Mouse (Mus musculus) hindbrain, embryonic 14.5 days (tissue): ENCODE measurements around the gene Ext2. TPM values are rescaled to one million over a fixed set of nuclear protein-coding genes. Genes with fewer than 3 reads are reported as not detected.

Experiments
- ATAC-seq: fragments of 200-750 bp; cut with Nextera tagmentation; 2 replicates; pipeline ENCODE4 v1.8.0; 2017; ENCODE audit warnings: moderate number of reproducible peaks, mild to moderate bottlenecking, moderate TSS enrichment, moderate library complexity; ENCODE audit not compliant: low FRiP score
- DNase-seq: peaks from one replicate; pipeline ENCODE4 v3.0.0-alpha.2; 2015; ENCODE audit warnings: low spot score
- H3K27ac ChIP-seq: fragments of 300-500 bp; sonication (generic); 2 replicates; pipeline ENCODE4 v1.5.1; 2014; ENCODE audit warnings: mild to moderate bottlenecking, moderate library complexity
- H3K27me3 ChIP-seq: fragments of 300-500 bp; sonication (generic); 2 replicates; pipeline ENCODE4 v1.6.1; 2014; ENCODE audit warnings: mild to moderate bottlenecking, low read length, mixed read lengths; ENCODE audit not compliant: control insufficient read depth, insufficient read depth
- H3K36me3 ChIP-seq: fragments of 300-500 bp; sonication (generic); replicated peaks from 2 replicates; pipeline ENCODE4 v1.6.1; 2014; ENCODE audit not compliant: control insufficient read depth, insufficient read depth
- H3K4me1 ChIP-seq: fragments of 300-500 bp; sonication (generic); replicated peaks from 2 replicates; pipeline ENCODE4 v1.6.1; 2014; ENCODE audit warnings: antibody characterized with exemption, low read length, mixed read lengths; ENCODE audit not compliant: control insufficient read depth, insufficient read depth
- H3K4me2 ChIP-seq: fragments of 300-500 bp; sonication (generic); replicated peaks from 2 replicates; pipeline ENCODE4 v1.6.1; 2014; ENCODE audit warnings: mild to moderate bottlenecking, moderate library complexity
- H3K4me3 ChIP-seq: fragments of 300-500 bp; sonication (generic); replicated peaks from 2 replicates; pipeline ENCODE4 v1.5.1; 2014; ENCODE audit warnings: mild to moderate bottlenecking, low read length
- H3K9ac ChIP-seq: fragments of 300-500 bp; sonication (generic); 2 replicates; pipeline ENCODE4 v1.6.1; 2014
- H3K9me3 ChIP-seq: fragments of 300-500 bp; sonication (generic); 2 replicates; pipeline ENCODE4 v1.6.1; 2016; ENCODE audit warnings: low read length; ENCODE audit not compliant: control insufficient read depth
- WGBS: fragments of 180-500 bp; shearing (Covaris S2); extraction: QIAGEN DNeasy Blood & Tissue Kit; methylation state at CpG from one replicate; pipeline ENCODE4 v1.1.7; 2014; 5-methylcytosine and 5-hydroxymethylcytosine counted together
- polyA plus RNA-seq: library from polyadenylated mRNA; unstranded; fragments of >200 nt; fragmentation: Nextera tagmentation; extraction: Ambion mirVana; gene quantifications from 2 replicates; pipeline ENCODE4 v1.2.1, GENCODE M21; 2014

Gene Ext2
- polyA plus RNA-seq, 1 experiment from 2014 or later, result 71.3 TPM

DNA sequence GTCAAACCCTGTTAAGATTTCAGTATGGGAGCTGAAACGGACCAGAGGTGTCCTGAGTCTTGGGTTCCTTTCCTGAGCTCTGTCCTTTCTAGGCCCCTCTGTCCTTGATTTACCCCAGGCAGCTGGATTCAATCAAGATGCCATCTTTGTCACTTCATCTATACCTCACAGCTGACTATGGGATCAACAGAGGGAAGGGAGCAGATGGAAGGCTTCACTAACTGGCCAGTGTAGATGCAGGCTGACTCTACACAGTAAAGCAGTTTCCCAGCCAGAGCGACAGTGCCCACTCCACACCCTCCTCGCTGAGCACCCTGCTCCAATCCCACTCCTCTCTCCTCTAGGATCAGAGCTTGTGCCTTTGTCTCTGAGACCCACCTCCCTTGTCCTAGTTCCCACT is 110.9 kb downstream of the Ext2 start:
- Histone ChIP-seq H3K9ac (no peak overlapping the region), H3K9me3 (no peaks in the 10 kb centered on the region), H3K4me3 (no peak overlapping the region), H3K27me3 (no peaks in the 10 kb centered on the region), H3K4me2 (no peak overlapping the region), H3K36me3 (peaks cover 9% of the 10 kb centered on the region; the same call in 1 of the 2 replicates), H3K27ac (no peak overlapping the region), H3K4me1 (no peaks in the 10 kb centered on the region)
- no peak for DNase-seq
- no peak for ATAC-seq
- 84% methylated on average over 3 of the region's 3 CpGs for WGBS

DNA sequence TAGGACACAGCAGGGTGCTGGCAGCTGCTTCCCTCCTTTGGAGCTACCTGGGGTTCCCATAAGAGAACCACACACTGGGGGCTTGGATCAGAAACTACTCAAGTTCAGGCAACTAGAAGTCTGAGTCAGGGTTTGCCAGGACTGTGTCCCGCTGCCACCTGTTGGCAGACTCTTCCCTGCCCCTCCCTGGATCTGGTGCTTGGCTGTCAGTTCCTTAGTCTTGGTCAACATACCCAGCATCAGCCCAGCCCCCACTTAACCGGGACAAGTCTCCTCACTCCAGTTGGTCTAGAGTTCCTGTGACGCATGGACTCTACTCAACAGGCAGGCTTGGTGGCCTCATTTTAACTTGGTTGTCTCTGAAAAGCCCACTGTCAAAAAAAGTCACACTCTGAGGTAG is 112.7 kb downstream of the Ext2 start:
- no peak overlapping the region for H3K27ac ChIP-seq
- H3K27me3 ChIP-seq, result no peaks in the 10 kb centered on the region
- H3K4me3 ChIP-seq, result no peak overlapping the region
- DNase-seq (no peak), ATAC-seq (no peak)
- 85% methylated on average over 3 of the region's 3 CpGs for WGBS
- no peak overlapping the region for H3K9ac ChIP-seq
- peaks cover 7% of the 10 kb centered on the region; the same call in 1 of the 2 replicates for H3K36me3 ChIP-seq
- no peak overlapping the region for H3K4me2 ChIP-seq
- H3K4me1 ChIP-seq, result no peaks in the 10 kb centered on the region
- H3K9me3 ChIP-seq, result no peaks in the 10 kb centered on the region

DNA sequence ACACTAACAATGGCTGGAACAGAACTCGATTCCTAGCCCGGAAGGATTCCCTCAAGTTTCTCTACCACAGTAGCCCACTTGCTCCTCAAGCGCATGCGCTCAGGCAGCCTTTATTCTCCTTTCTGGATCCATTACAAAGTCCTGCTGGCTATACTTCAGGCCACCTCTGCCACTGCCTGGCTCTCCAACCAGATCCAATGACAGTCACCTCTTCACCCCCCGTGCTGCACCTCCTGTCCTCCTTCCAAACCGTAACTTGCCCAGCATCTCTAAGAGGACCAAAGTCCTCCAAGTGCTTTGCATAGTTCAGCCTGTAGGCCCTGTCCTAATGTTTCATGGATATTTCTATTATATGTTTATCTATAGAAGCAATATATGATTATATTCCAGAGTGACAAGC is 113.1 kb downstream of the Ext2 start:
- H3K27me3 ChIP-seq, result no peaks in the 10 kb centered on the region
- WGBS, result 99% methylated on average over 6 of the region's 6 CpGs
- H3K4me1 ChIP-seq, result no peaks in the 10 kb centered on the region
- no peak overlapping the region for H3K4me3 ChIP-seq
- H3K9ac ChIP-seq, result no peak overlapping the region
- no peak for ATAC-seq
- H3K27ac ChIP-seq, result no peak overlapping the region
- DNase-seq, result no peak
- H3K36me3 ChIP-seq, result peaks cover 10% of the 10 kb centered on the region
- no peak overlapping the region for H3K4me2 ChIP-seq
- H3K9me3 ChIP-seq, result no peaks in the 10 kb centered on the region

DNA sequence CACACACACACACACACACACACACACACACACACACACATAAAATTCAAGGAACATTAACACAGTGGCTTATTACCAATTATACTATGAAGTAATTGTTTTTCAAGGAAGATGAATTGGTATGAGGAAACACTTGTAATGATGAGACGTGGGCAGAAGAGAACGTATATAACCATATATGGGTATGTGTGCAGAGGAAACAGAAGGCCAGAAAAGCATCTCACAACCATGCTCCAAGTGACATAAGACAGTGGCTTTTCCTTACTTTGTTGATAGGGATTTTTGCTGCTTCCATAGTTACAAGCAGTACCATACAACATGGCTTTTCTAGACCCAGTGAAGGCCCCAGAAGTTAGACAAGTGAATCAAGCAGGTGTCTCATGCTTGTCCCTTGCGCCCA is 115.5 kb downstream of the Ext2 start:
- Histone ChIP-seq H3K9me3 (no peaks in the 10 kb centered on the region), H3K27ac (no peak overlapping the region), H3K27me3 (no peaks in the 10 kb centered on the region), H3K9ac (no peak overlapping the region), H3K36me3 (peaks cover 29% of the 10 kb centered on the region), H3K4me1 (no peaks in the 10 kb centered on the region), H3K4me2 (no peak overlapping the region), H3K4me3 (no peak overlapping the region)
- no peak for ATAC-seq
- DNase-seq, result no peak
- WGBS, result 85% methylated on average over 3 of the region's 3 CpGs

DNA sequence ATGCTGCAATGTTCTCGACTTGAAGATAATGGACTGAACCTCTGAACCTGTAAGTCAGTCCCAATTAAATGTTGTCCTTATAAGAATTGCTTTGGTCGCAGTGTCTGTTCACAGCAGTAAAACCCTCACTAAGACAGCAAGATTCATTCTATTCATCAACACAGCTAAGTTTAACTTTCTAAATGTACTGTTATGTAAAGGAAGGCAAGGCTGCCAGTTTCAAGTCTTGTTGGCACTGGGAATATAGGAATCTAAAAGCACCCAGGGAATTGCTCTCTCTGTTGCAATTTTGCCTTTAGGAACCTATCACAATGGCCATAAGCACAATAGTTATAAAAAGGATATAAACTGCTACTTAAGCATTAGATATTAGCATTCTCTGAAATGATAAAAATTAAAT is 116.0 kb downstream of the Ext2 start:
- ATAC-seq, result no peak
- Histone ChIP-seq H3K4me1 (no peaks in the 10 kb centered on the region), H3K9me3 (no peaks in the 10 kb centered on the region), H3K27me3 (no peaks in the 10 kb centered on the region), H3K4me3 (no peak overlapping the region), H3K4me2 (no peak overlapping the region), H3K36me3 (peaks cover 29% of the 10 kb centered on the region), H3K27ac (no peak overlapping the region), H3K9ac (no peak overlapping the region)
- no peak for DNase-seq
- WGBS, result 93% methylated on average over 2 of the region's 2 CpGs

DNA sequence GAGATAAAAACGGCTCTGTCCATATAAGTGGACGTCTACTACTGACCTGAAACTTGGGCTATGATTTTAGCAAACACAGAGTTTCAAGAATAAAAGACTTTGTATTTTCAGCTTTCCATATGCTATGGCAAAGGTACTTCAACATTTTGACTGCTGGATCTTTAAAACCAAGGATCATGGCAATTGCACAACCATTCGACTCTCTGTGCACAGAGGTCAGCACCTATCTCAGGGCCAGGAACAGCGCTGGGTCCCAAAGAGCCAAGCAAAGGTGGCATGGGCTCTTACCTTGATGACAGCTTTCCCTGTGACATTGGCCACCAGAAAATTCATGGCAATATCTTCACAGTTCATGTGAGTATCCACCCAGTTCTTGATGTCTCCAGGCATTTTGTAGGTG is 118.2 kb downstream of the Ext2 start:
- Histone ChIP-seq H3K4me1 (no peaks in the 10 kb centered on the region), H3K4me3 (no peak overlapping the region), H3K9ac (no peak overlapping the region), H3K4me2 (no peak overlapping the region), H3K36me3 (peaks cover 29% of the 10 kb centered on the region), H3K27ac (no peak overlapping the region), H3K27me3 (no peaks in the 10 kb centered on the region), H3K9me3 (no peaks in the 10 kb centered on the region)
- DNase-seq, result no peak
- 94% methylated on average over 4 of the region's 4 CpGs for WGBS
- no peak for ATAC-seq

DNA sequence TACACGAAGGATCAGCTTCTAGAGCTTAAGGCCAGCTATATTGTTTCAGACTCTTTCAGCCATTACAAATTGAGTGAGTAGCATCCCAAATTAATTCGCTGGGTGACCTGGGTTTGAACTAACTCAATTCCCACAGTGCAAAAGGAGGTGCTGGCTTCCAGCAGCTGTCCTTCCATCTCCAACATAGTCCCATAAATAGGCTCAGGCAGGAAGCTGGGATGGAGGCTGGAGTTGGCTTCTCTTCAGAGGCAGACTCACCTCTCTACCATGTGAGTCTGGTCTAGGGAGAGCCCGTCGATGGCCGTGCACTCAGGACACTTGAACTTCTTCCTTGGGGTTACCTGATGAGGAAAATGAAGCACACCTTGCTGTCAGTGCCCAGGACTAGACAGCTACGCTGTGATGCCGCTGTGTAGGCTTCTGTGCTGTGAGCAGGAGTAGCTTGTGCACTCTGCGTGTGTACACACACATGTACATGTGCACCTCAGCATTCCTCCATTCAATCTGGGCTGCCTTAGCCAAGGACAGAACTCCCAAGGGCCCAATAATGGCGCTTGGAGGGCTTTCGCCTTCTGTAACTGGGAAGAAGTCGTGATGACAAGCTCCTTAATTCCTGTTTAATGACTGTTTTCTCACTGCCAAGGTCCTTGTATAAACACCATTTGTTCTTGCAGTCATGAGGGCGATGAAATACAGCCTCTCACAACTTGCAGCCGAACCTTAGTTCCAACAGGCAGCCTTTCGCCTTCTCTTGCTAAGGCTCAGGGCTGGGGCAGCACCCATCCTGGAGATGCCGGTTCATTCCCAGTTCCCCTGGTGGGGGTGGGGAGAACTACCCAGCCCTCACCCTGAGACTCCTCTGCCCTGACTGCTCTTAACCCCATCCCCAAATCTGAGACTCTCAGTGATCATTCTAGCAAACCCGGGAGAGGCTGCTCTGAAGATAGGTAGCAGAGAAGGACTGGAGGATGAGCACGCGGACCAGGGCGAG is 119.1 kb downstream of the Ext2 start:
- Histone ChIP-seq H3K36me3 (peaks cover 29% of the 10 kb centered on the region), H3K4me2 (no peak overlapping the region), H3K9ac (no peak overlapping the region), H3K4me3 (no peak overlapping the region), H3K4me1 (no peaks in the 10 kb centered on the region), H3K27ac (no peak overlapping the region), H3K27me3 (no peaks in the 10 kb centered on the region), H3K9me3 (no peaks in the 10 kb centered on the region)
- ATAC-seq, result no peak
- WGBS, result 85% methylated on average over 19 of the region's 19 CpGs
- DNase-seq, result no peak

DNA sequence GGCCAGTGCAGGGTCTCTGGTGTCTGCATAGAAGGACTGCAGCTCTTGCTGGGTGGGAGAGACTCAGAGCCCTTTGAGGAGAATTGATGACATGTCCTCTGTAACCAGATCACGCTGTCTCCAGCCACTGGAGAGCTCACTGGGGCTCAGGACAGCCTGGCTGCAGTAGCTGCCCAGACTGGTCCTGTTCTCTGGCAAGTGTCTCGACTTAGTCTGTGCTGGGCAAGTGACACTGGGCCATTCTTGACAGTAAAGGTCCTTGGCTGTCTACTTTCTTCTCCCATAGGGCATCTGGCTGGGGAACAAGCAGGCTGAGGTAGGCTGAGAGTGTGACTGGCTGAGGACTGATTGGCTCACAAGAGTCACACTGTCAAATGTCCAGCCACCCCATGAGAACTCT is 123.0 kb downstream of the Ext2 start:
- Histone ChIP-seq H3K4me3 (no peak overlapping the region), H3K9me3 (no peaks in the 10 kb centered on the region), H3K4me2 (no peak overlapping the region), H3K9ac (no peak overlapping the region), H3K27me3 (no peaks in the 10 kb centered on the region), H3K27ac (no peak overlapping the region), H3K4me1 (no peaks in the 10 kb centered on the region), H3K36me3 (peaks cover 20% of the 10 kb centered on the region)
- DNase-seq (no peak), ATAC-seq (no peak)
- WGBS, result 89% methylated on average over 2 of the region's 2 CpGs

DNA sequence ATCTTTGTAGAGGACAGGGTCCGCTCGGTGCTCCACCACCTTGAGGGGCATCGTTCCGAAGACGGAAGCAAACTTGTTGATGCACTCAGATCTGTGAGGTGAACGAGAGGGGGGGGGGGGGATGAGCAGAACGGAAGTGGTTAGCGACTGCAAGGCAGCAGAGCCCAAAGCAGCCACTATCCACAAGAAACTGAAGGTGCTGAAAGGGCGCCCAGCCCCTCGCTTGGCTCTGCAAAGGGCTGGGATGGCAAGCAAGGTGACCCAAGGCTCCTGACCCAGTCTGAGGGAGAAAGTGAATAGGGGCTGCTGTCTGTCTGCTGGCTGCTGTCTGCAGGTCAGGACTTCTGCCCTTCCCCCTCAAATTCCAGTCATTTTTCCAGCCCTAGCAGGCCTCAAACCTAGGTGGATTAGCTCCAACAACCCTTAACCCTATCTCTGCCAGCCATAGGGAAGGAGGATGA is 126.2 kb downstream of the Ext2 start:
- H3K4me2 ChIP-seq, result no peak overlapping the region
- no peak overlapping the region for H3K4me3 ChIP-seq
- H3K27me3 ChIP-seq, result no peaks in the 10 kb centered on the region
- whole genome bisulfite sequencing, result 53% methylated on average over 10 of the region's 10 CpGs
- H3K36me3 ChIP-seq, result no peaks in the 10 kb centered on the region; the same call in 1 of the 2 replicates
- H3K27ac ChIP-seq, result no peak overlapping the region
- ATAC-seq, result no peak
- DNase-seq, result no peak
- no peak overlapping the region for H3K9ac ChIP-seq
- no peaks in the 10 kb centered on the region for H3K9me3 ChIP-seq
- H3K4me1 ChIP-seq, result no peaks in the 10 kb centered on the region
